Mouse (Mus musculus): Measurements from ENCODE around the gene Lat2.
"Not testable (repeated sequence)": the region's sequence is repeated elsewhere in the genome, so short reads cannot be mapped to it uniquely, and the experiment has no call there.

Gene Lat2

GRCm38 (mm10) chr5:134614802-134615201 lies at the start of gene Lat2:
Lat2 (minus strand) TSS chr5:134615025.
- peak in 1 of 2 experiments; percentile 47 for DNase-seq (ENCODE audit: low spot score in 2 of 2)

DNA sequence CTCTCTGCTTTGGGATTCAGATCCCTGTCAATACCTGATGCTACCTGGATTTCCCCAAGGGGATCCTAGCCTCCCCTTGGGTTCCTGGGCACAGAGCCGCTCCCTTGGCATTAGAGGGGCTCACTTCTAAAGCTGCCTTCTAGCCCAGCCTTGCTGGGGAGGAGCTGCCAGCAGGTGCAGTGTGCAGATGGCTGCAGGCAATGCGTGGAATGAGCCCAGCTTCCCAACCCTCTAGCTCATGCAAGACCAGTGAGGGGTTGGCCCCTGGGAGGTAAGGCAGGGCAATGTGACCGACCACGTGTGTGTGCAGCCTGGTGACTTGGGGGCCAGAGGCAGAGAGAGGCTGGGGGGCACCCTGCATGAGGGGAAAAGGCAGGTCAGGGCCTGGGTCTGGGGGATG lies 41.9 kb upstream of the Lat2 start:
- DNase-seq (ENCODE audit: low spot score in 2 of 2): no peak

DNA sequence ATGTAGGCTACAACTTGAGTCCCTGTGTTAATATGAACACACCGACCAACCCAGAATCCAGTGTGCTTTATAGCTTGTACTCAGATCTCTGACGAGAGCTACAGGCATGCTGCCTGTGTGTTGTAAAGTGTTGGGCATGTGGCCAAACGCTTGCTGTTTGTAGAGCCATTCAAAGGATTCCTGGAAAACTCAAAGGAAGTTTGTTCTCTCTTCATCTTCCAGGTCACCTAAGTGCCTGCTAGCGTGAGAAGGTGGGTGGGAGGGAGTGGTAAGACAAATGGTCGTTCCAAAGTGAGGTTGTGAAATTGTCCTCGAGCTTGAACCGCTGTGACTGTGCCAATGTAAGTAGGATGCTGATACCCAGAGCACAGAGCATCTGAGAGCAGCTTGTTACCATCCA lies 37.2 kb upstream of the Lat2 start:
- peak in 1 of 2 experiments; percentile 21 for DNase-seq (ENCODE audit: low spot score in 2 of 2)

GRCm38 (mm10) chr5:134650926-134651325 lies 36.1 kb upstream of the Lat2 start:
- DNase-seq (ENCODE audit: low spot score in 2 of 2): peak in 1 of 2 experiments; percentile 23

DNA sequence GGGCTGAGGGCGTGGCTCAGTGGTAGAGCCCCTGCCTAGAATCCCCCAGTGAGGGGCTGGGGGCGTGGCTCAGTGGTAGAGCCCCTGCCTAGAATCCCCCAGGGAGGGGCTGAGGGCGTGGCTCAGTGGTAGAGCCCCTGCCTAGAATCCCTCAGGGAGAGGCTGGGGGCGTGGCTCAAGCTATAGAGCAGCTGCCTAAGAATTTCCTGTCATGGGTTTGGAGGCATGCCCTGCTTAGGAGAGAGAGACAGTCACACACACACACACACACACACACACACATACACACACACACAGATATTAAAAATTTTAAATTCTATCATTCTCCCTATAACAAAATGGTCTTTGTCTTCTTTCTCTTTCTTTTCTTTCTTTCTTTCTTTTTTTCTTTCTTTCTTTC lies 34.2 kb upstream of the Lat2 start:
- DNase-seq (ENCODE audit: low spot score in 2 of 2): not testable (repeated sequence)

DNA sequence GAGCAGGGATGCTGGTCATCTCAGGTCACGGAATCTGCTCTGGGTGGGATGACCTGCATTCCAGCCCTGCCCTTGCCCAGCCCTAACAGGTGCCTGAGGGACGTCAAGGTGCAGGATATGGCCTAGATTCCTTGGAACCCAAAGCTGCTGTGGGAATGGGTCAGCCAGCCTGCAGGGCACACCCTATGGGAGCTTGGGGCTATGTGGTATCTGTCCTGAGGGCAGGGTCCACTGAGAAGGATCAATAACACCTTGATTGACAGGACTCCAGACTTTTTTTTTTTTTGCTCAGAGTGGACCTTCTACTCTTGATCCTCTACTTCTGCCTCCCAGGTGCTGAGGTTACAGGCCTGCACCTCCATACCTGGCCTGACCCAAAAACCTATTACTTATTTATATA lies 32.6 kb upstream of the Lat2 start:
- no peak for DNase-seq (ENCODE audit: low spot score in 2 of 2)

- DNase-seq (ENCODE audit: low spot score in 2 of 2): no peak
These were observed 31.6 kb upstream of the Lat2 start for GRCm38 (mm10) chr5:134646461-134646860.

DNA sequence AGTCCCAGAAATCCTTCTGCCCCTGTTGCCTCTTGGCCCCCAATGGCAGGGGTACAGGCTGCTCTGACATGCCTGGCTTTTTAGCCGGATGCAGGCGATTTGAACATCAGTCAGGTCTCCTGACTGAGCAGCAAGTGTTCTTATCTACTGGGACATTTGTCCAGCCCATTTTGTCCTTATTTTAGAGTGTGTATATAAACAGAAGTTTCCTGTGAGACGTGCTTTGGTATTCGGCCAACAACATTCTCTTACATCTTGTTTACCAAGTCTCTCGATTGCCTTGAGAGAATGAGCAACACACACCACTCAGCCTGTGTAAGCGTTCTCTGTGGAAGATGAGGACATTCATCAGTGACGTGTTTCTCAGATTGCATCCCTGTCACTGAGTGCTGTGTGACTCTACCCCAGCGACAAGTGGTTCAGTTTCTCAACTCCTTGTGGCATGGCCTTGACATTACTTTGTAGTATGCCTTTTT lies 29.9 kb upstream of the Lat2 start:
- no peak for DNase-seq (ENCODE audit: low spot score in 2 of 2)

DNA sequence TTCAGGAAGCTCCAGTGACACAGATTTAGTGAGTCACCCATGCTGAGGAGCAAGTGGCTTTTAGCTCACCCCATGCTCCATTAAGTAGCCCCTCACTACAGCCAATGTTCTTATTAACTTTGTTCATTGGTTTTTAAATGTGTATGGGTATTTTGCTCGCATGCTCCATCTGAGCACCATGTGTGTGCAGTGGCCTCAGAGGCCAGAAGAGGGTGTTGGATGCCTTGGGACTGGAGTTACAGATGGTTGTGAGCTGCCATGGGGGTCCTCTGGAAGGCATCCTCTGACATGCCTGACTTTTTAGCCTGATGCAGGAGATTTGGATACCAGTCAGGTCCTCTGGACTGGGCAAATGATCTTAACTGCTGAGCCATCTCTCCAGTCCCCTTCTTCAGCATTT lies 29.3 kb upstream of the Lat2 start:
- no peak for DNase-seq (ENCODE audit: low spot score in 2 of 2)

DNA sequence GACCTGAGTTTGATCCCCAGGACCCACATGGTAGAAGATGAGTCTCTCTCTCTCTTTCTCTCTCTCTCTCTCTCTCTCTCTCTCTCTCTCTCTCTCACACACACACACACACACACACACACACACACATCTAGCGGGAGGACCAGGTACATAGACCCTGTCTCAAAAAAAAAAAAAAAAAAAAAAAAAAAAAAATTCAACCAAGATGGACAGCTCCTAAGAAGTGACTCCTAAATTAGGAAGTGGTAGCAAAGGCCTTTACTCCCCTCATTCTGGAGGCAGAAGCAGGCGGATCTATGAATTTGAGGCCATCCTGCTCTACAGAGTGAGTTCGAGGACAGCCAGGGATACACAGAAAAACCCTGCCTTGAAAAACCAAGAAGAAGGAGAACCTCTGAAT lies 25.5 kb upstream of the Lat2 start:
- no peak for DNase-seq (ENCODE audit: low spot score in 2 of 2)

- DNase-seq (ENCODE audit: low spot score in 2 of 2): peak; percentile 96 to 97
These were observed 24.5 kb upstream of the Lat2 start, which contains the start of gene Eif4h for GRCm38 (mm10) chr5:134639269-134639682. Eif4h (minus strand) TSS chr5:134639490.

GRCm38 (mm10) chr5:134638461-134639268 lies 23.8 kb upstream of the Lat2 start:
- DNase-seq (ENCODE audit: low spot score in 2 of 2): no peak

DNA sequence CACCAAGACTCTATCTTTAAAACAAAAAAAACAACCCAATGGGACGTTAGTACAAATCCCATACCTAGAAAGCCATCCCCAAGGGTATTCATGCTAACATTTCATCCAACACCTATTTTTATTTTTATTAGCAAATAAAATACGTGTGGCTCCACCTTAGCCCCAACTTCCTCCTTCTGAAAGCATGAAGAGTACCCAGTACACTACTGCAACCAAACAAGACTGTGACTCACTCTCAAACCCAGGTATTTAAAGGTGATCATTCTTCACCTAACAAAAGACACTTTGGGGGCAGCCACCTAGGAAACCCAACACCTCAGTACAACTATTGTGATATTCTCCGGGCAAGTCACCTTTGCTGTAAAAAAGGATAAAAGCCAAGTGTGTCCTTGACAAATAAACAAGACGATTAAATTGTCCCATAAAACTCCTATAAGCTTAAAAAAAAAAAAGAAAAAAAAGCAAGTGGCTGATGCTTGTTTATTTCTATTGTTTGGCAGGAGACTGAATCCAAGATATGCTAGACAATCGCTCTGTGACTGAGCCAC lies 23.1 kb upstream of the Lat2 start:
- no peak for DNase-seq (ENCODE audit: low spot score in 2 of 2)

- no peak for DNase-seq (ENCODE audit: low spot score in 2 of 2)
These were observed 18.0 kb upstream of the Lat2 start for GRCm38 (mm10) chr5:134632841-134633240.

DNA sequence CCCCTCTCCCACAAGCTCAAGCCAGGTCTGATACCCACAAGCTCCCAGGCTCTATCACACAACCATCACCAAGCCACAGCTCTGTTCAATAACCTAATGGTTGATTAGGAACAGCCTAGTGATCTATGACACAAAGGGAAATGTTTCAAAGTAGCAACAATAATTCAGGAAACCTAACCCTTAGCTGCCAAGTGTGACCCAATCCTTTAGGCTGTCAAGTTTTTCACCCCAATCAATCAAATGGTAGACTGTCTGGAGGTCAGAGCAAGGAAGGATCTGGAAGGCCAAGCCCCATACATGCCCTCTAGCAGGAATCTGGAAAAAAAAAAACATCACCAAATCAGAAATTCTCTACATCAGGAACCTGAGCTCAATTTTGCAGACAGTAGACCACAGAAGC lies 16.0 kb upstream of the Lat2 start:
- no peak for DNase-seq (ENCODE audit: low spot score in 2 of 2)

- DNase-seq (ENCODE audit: low spot score in 2 of 2): no peak
These were observed 14.7 kb upstream of the Lat2 start for GRCm38 (mm10) chr5:134629508-134629907.

- peak in 1 of 2 experiments; percentile 49 for DNase-seq (ENCODE audit: low spot score in 2 of 2)
These were observed 7.2 kb upstream of the Lat2 start for GRCm38 (mm10) chr5:134622069-134622468.

GRCm38 (mm10) chr5:134621099-134621640 lies 6.3 kb upstream of the Lat2 start:
- DNase-seq (ENCODE audit: low spot score in 2 of 2): no peak

DNA sequence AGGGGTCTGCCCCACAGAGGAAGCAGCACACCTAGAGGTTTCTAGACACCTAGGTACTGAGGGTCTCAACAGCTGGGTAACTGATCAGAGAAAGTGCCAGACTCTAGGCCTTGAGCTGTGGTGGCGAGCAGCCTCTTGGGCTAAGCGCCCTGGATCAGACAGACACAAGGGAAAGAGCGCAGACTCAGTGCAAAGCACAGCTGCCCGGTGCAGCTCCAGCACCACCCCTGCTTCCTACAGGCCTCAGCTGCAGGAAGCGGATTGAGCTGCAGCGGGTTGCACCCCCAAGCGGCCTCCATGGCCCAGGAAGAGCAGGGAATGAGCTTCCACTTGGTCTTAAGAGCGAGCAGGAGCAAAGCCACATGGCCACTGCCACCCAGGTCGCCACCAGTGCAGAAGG lies 5.6 kb upstream of the Lat2 start:
- DNase-seq (ENCODE audit: low spot score in 2 of 2): no peak

DNA sequence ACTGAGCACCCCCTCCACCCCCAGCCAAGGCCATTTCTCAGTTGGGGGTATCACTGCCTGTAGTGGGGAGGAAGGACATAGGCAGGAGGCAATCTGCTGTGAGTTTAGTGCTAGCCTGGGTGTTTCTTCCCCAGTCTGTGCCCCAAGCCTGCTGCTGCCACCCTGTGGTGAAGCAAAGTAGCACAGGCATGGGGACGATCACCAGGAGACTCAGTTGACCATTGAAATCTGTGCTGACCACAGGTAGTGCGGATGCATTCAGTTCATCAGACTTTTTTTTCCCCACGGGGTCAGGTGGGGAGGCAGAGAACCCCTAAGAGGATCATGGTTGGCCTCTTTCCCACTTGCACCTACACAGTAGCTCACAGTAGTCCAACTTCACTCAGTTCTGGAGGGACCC lies 2.2 kb upstream of the Lat2 start:
- peak; percentile 57 to 62 for DNase-seq (ENCODE audit: low spot score in 2 of 2)

GRCm38 (mm10) chr5:134615780-134616179 lies 955 bp upstream of the Lat2 start:
- DNase-seq (ENCODE audit: low spot score in 2 of 2): no peak

DNA sequence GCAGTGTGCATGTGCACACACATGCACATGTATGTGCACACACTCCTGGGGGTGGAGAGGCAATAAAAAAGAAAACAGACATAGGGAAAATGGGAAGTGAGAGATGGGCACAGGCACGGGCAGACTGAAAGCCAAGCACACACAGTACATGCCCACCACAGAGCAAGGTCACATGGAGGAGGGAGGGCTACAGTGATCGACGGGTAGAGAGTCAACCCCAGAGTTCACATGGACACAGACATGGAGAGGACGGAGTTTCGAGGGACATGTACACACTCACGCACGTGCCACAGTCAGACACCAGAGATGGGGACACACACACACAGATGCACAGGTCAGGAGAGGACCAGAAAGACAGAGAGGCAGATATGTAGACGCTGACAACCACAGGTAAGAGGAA lies 555 bp upstream of the Lat2 start:
- DNase-seq (ENCODE audit: low spot score in 2 of 2): no peak

- DNase-seq (ENCODE audit: low spot score in 2 of 2): no peak
These were observed 529 bp downstream of the Lat2 start for GRCm38 (mm10) chr5:134614296-134614695.
